Mouse (Mus musculus) spleen, adult 2 months (tissue): Measurements from ENCODE around the gene D17Wsu92e.

Experiments
- CTCF ChIP-seq: fragments of 200-500 bp; IDR thresholded peaks from 2 replicates; pipeline ENCODE4 v1.5.1; 2011; ENCODE audit warnings: mild to moderate bottlenecking, inconsistent platforms; ENCODE audit not compliant: insufficient read depth, insufficient read length, insufficient replicate concordance; ENCODE audit errors: extremely low read depth
- POLR2A ChIP-seq: fragments of 200-500 bp; IDR thresholded peaks from 2 replicates; pipeline ENCODE4 v1.6.1; 2011; ENCODE audit warnings: low read depth, low read length, inconsistent platforms

GRCm38 (mm10) chr17:27761639-27762336 is 58.7 kb downstream of the D17Wsu92e start:
- TF ChIP-seq POLR2A: no peak
- TF ChIP-seq CTCF: peak; percentile 69; the same call in 1 of the 2 replicates
